In genomic region chr7:114818351-114818750, GRCm38 (mm10) we compare ENCODE assay signal across 20 mouse cellular contexts.
A peak's percentile ranks its signal among the peaks of the same experiment; 100 is the strongest.
DNase-seq lines count a peak whose midpoint lies in the region; ATAC-seq and TF ChIP-seq lines count a peak whose summit lies in the region.
"Had no signal": no experiment of that assay in that cellular context is flagged by ENCODE, and none has a peak within 500 bp of the region (broad histone marks: within the 10 kb centered on the region; RNA-seq: fewer than 3 reads in every experiment).

No protein-coding gene starts in this region.

- ATAC-seq in forebrain, embryonic 14.5 days: 0 out of 2 replicates have a peak, but pooled peaks have one; percentile 37
- ATAC-seq in forebrain, embryonic 11.5 days (replicated peaks; ENCODE audit: low FRiP score): no peak
- peak; percentile 8; the same call in 1 of the 2 replicates for ATAC-seq in midbrain, embryonic 12.5 days (ENCODE audit: low FRiP score, low read depth)

- intact Hi-C loops in heart, adult 2 months (cut with DNase I): no loop called here

- TF ChIP-seq CTCF in heart, adult 2 months (IDR thresholded peaks at IDR 0.05): no peak

- WGBS in forebrain, embryonic 14.5 days: 64% methylated on average over 3 of the region's 3 CpGs
- WGBS in forebrain, embryonic 11.5 days: 81% methylated on average over 3 of the region's 3 CpGs
- WGBS in heart, embryonic 10.5 days: 86% methylated on average over 3 of the region's 3 CpGs
- WGBS in heart, adult 2 months: 75% methylated on average over 3 of the region's 3 CpGs
- 77% methylated on average over 3 of the region's 3 CpGs for WGBS in midbrain, embryonic 12.5 days
- WGBS in midbrain, embryonic 10.5 days: 77% methylated on average over 3 of the region's 3 CpGs

- no peak for TF ChIP-seq EP300 in heart, adult 2 months (IDR thresholded peaks at IDR 0.05; ENCODE audit: insufficient read depth, low read depth, low read length)

- no peak overlapping the region for H3K4me2 ChIP-seq in forebrain, embryonic 14.5 days (ENCODE audit: low read length)
- H3K4me2 ChIP-seq in forebrain, embryonic 11.5 days (ENCODE audit: low read depth, low read length, severe bottlenecking): no peak overlapping the region
- H3K4me2 ChIP-seq in midbrain, embryonic 12.5 days (replicated peaks): no peak overlapping the region
- H3K4me2 ChIP-seq: embryonic facial prominence, embryonic 13.5 days; embryonic facial prominence, embryonic 15.5 days; forebrain, embryonic 15.5 days had no signal

- H3K27ac ChIP-seq in forebrain, embryonic 14.5 days (ENCODE audit: low read depth, low read length): no peak overlapping the region
- no peak overlapping the region for H3K27ac ChIP-seq in forebrain, embryonic 11.5 days (ENCODE audit: low read depth, low read length)
- no peak overlapping the region for H3K27ac ChIP-seq in heart, embryonic 10.5 days
- no peak overlapping the region for H3K27ac ChIP-seq in heart, adult 2 months
- no peak overlapping the region for H3K27ac ChIP-seq in midbrain, embryonic 12.5 days (replicated peaks)
- no peak overlapping the region for H3K27ac ChIP-seq in midbrain, embryonic 10.5 days (replicated peaks)
- H3K27ac ChIP-seq: embryonic facial prominence, embryonic 13.5 days; embryonic facial prominence, embryonic 15.5 days; forebrain, embryonic 10.5 days; forebrain, embryonic 15.5 days had no signal

- no peaks in the 10 kb centered on the region for H3K36me3 ChIP-seq in forebrain, embryonic 14.5 days (ENCODE audit: control insufficient read depth, insufficient read depth, low read length)
- H3K36me3 ChIP-seq in forebrain, embryonic 11.5 days (ENCODE audit: control insufficient read depth, insufficient read depth, low read length): no peaks in the 10 kb centered on the region
- no peaks in the 10 kb centered on the region for H3K36me3 ChIP-seq in heart, embryonic 10.5 days
- H3K36me3 ChIP-seq in heart, adult 2 months (ENCODE audit: control insufficient read depth, insufficient read depth, low read length): no peaks in the 10 kb centered on the region
- no peaks in the 10 kb centered on the region for H3K36me3 ChIP-seq in midbrain, embryonic 12.5 days
- no peaks in the 10 kb centered on the region for H3K36me3 ChIP-seq in midbrain, embryonic 10.5 days
- H3K36me3 ChIP-seq: embryonic facial prominence, embryonic 13.5 days; embryonic facial prominence, embryonic 15.5 days; forebrain, embryonic 10.5 days; forebrain, embryonic 15.5 days had no signal

- DNase-seq in forebrain, embryonic 14.5 days (ENCODE audit: low spot score): no peak
- no peak for DNase-seq in forebrain, embryonic 11.5 days (ENCODE audit: low spot score)
- DNase-seq in heart, embryonic 10.5 days (ENCODE audit: low spot score): peak; percentile 68
- DNase-seq in heart, adult 2 months: no peak
- no peak for DNase-seq in midbrain, embryonic 10.5 days (ENCODE audit: low spot score)
- DNase-seq: adrenal gland, adult 2 months; adrenal gland, postnatal 10 days; adrenal gland, postnatal 25 days; cerebellum, adult 11 months; cerebellum, adult 18-20 months; cerebellum, adult 8-10 months; cerebellum, adult 9-11 months; cerebellum, postnatal 36 days; embryo, embryonic 11 days had no signal

- no peak overlapping the region for H3K4me3 ChIP-seq in forebrain, embryonic 14.5 days (ENCODE audit: low read depth, low read length)
- no peak overlapping the region for H3K4me3 ChIP-seq in forebrain, embryonic 11.5 days (ENCODE audit: low read depth, low read length)
- no peak overlapping the region for H3K4me3 ChIP-seq in heart, embryonic 10.5 days
- no peak overlapping the region for H3K4me3 ChIP-seq in heart, adult 2 months
- H3K4me3 ChIP-seq in midbrain, embryonic 12.5 days: no peak overlapping the region
- no peak overlapping the region for H3K4me3 ChIP-seq in midbrain, embryonic 10.5 days
- H3K4me3 ChIP-seq: embryonic facial prominence, embryonic 13.5 days; embryonic facial prominence, embryonic 15.5 days; erythroblast, embryonic 14.5 days; forebrain, embryonic 10.5 days; forebrain, embryonic 15.5 days had no signal

- no peaks in the 10 kb centered on the region for H3K9me3 ChIP-seq in forebrain, embryonic 14.5 days (replicated peaks; ENCODE audit: control insufficient read depth, low read length)
- H3K9me3 ChIP-seq in forebrain, embryonic 11.5 days (ENCODE audit: control insufficient read depth, low read length): no peaks in the 10 kb centered on the region
- H3K9me3 ChIP-seq in heart, embryonic 10.5 days: no peaks in the 10 kb centered on the region
- no peaks in the 10 kb centered on the region for H3K9me3 ChIP-seq in midbrain, embryonic 12.5 days
- H3K9me3 ChIP-seq in midbrain, embryonic 10.5 days (replicated peaks): no peaks in the 10 kb centered on the region
- H3K9me3 ChIP-seq: embryonic facial prominence, embryonic 13.5 days; embryonic facial prominence, embryonic 15.5 days; forebrain, embryonic 10.5 days; forebrain, embryonic 15.5 days had no signal

- no peaks in the 10 kb centered on the region for H3K4me1 ChIP-seq in forebrain, embryonic 14.5 days (ENCODE audit: control insufficient read depth, insufficient read depth, low read length)
- no peaks in the 10 kb centered on the region for H3K4me1 ChIP-seq in forebrain, embryonic 11.5 days (replicated peaks; ENCODE audit: control insufficient read depth, insufficient read depth, low read length)
- H3K4me1 ChIP-seq in heart, embryonic 10.5 days: 0 out of 2 replicates have a peak, but pooled peaks cover 4% of the 10 kb centered on the region
- no peaks in the 10 kb centered on the region for H3K4me1 ChIP-seq in heart, adult 2 months (ENCODE audit: control insufficient read depth, insufficient read depth, low read length)
- no peaks in the 10 kb centered on the region for H3K4me1 ChIP-seq in midbrain, embryonic 12.5 days
- H3K4me1 ChIP-seq in midbrain, embryonic 10.5 days: peaks cover 6% of the 10 kb centered on the region
- H3K4me1 ChIP-seq: forebrain, embryonic 15.5 days had no signal

- no peak overlapping the region for H3K9ac ChIP-seq in forebrain, embryonic 14.5 days (ENCODE audit: low read length)
- H3K9ac ChIP-seq in forebrain, embryonic 11.5 days (ENCODE audit: low read length): no peak overlapping the region
- H3K9ac ChIP-seq in heart, adult 2 months (ENCODE audit: low read depth, low read length): no peak overlapping the region
- H3K9ac ChIP-seq in midbrain, embryonic 12.5 days (replicated peaks): no peak overlapping the region
- H3K9ac ChIP-seq: embryonic facial prominence, embryonic 13.5 days; embryonic facial prominence, embryonic 15.5 days; forebrain, embryonic 15.5 days had no signal

- H3K27me3 ChIP-seq in forebrain, embryonic 14.5 days (replicated peaks; ENCODE audit: control insufficient read depth, insufficient read depth, low read length): no peaks in the 10 kb centered on the region
- H3K27me3 ChIP-seq in forebrain, embryonic 11.5 days (ENCODE audit: control insufficient read depth, insufficient read depth, low read length): no peaks in the 10 kb centered on the region
- 0 out of 2 replicates have a peak, but pooled peaks cover 19% of the 10 kb centered on the region for H3K27me3 ChIP-seq in heart, embryonic 10.5 days (ENCODE audit: insufficient read depth, poor library complexity, severe bottlenecking)
- no peaks in the 10 kb centered on the region for H3K27me3 ChIP-seq in heart, adult 2 months (ENCODE audit: control insufficient read depth, insufficient read depth, low read length)
- H3K27me3 ChIP-seq in midbrain, embryonic 12.5 days: peaks cover 4% of the 10 kb centered on the region; the same call in 1 of the 2 replicates
- peaks cover 8% of the 10 kb centered on the region; the same call in 1 of the 2 replicates for H3K27me3 ChIP-seq in midbrain, embryonic 10.5 days (ENCODE audit: low read depth, poor library complexity, severe bottlenecking)
- H3K27me3 ChIP-seq: embryonic facial prominence, embryonic 15.5 days; forebrain, embryonic 15.5 days had no signal

- TF ChIP-seq POLR2A in heart, adult 2 months (IDR thresholded peaks at IDR 0.05; ENCODE audit: insufficient read depth, low read depth, low read length): no peak

- no peaks in the 10 kb centered on the region for H3K79me2 ChIP-seq in heart, adult 2 months (replicated peaks; ENCODE audit: control insufficient read depth, insufficient read depth, low read length)
